Mouse (Mus musculus) embryonic stem cell, embryonic (primary cell): ENCODE measurements at regions not wholly inside any gene's neighbourhood (a gene's known extent, or its start where the extent isn't known, plus 50 kb on each side); places are given as distances from the start of the nearest gene placed in this dataset.

Source experiments
- CTCF ChIA-PET, 4 experiments: fragments of 300-600 bp in 2 of 4; fragments of 350-600 bp in 2 of 4; sonication (Branson Sonifier 250); formaldehyde crosslinking; loops; one replicate each; lab custom pipeline; 2022; ENCODE audit warnings: inconsistent platforms in 2 of 4; lab: Charles Lee
- POLR2A ChIA-PET, 4 experiments: fragments of 300-600 bp in 2 of 4; fragments of 350-600 bp in 2 of 4; sonication (Branson Sonifier 250); formaldehyde crosslinking; loops; one replicate each; lab custom pipeline; 2022; ENCODE audit warnings: antibody characterized with exemption in 4 of 4, inconsistent platforms in 1 of 4; lab: Charles Lee

- ChIA-PET CTCF (no interaction called here), POLR2A (interaction anchor here in 1 of 4 experiments (0.6 kb wide), 1 partner anchor 321 kb away, joined by 4 read pairs; no protein-coding TSS in a partner anchor)
Observed at GRCm38 (mm10) chr1:137079401-137080003, 119.3 kb upstream of the Nr5a2 start.

DNA sequence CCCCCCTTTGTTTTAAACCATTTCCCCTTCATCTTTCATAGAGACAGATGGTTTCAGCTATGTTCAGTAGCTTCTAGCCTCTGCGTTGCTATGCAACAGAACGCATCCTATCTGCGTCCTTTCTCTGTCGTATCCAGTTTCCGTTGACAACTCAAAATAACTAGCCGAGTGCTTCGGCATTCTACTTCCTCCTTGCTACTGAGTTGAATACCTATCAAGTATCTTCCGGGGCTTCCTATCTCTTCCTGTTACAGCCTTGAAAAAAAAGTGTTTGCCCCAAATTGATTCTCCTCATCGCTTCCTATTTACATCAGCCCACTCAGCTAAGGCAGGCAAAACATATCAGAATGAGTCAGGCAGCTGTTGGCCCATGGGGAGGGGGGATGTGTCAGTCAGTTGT, 114.5 kb upstream of the Nr5a2 start:
- CTCF ChIA-PET: interaction anchor here in 1 of 4 experiments (0.9 kb wide), 1 partner anchor 144 kb away, joined by 3 read pairs; no protein-coding TSS in a partner anchor
- POLR2A ChIA-PET: no interaction called here

DNA sequence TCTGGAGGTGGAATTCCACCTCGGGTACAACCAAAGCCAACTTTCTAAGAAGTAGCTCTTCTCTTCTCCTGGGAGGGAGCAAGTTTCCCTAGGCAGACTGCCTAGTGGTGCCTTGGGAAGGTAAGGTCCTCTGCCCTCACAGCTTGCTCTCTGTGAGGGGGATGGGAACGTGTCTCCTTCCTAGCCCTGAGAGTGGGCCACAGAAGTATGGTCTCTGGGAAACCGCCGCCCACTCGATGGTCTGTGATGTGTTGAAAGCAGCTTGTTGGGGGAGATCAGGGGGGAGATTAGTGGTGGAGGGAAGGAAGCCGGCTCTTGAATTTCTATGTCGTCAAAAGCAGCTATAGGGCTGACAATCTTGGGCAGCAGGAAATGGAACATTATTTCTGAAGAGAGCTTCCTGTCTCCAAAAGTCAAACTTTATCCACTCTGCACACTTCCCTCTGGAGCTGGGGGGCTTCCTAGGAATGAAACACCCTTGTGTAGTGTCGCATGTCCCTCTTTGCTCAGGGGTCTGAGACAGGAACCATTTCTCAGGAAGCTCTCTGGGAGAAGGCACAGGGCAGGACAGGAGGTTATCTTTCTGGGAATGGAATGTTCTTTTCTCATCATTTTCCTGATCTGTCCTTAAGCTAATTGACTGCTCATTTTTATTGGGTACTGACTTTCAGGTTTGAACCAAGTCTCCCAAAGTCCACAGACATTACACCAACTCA, 113.8 kb upstream of the Nr5a2 start:
- CTCF ChIA-PET: interaction anchor here in 1 of 4 experiments (0.9 kb wide), 1 partner anchor 144 kb away, joined by 3 read pairs; no protein-coding TSS in a partner anchor
- POLR2A ChIA-PET: interaction anchor here in 2 of 4 experiments (0.7 to 1.0 kb wide), 2 partner anchors 12 to 15 kb away, joined by 3 read pairs; no protein-coding TSS in a partner anchor

GRCm38 (mm10) chr1:137060914-137061313, 100.7 kb upstream of the Nr5a2 start:
- POLR2A ChIA-PET: interaction anchor here in 1 of 4 experiments (1.1 to 1.4 kb wide), 2 partner anchors 10 to 13 kb away, joined by 3 to 6 read pairs; no protein-coding TSS in a partner anchor
- CTCF ChIA-PET: interaction anchor here in 3 of 4 experiments (0.6 to 0.7 kb wide), 3 partner anchors 29 to 234 kb away, joined by 3 to 6 read pairs (median 5); no protein-coding TSS in a partner anchor

GRCm38 (mm10) chr1:137053134-137053533, 92.9 kb upstream of the Nr5a2 start:
- POLR2A ChIA-PET: interaction anchor here in 1 of 4 experiments (0.9 to 1.4 kb wide), 3 partner anchors 100 to 254 kb away, joined by 3 to 4 read pairs (median 3); no protein-coding TSS in a partner anchor
- CTCF ChIA-PET: no interaction called here

DNA sequence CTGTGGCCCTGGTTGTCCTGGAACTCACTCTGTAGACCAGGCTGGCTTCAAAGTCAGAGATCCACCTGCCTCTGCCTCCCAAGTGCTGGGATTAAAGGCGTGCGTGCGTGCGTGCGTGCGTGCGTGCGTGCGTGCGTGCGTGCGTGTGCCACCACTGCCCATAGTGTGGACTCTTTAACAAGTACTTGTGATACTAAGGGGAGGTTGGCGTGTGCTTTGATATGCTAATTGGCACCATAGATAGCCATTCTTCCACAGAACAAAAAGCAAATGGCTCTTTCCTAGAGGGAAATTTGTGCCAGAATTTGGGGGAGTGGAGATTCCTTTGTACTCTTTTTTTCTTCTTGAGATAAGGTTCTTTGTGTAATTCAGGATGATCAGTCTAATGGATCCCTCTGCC, 91.3 kb upstream of the Nr5a2 start:
- CTCF ChIA-PET: no interaction called here

GRCm38 (mm10) chr1:137044076-137044475, 83.8 kb upstream of the Nr5a2 start:
- POLR2A ChIA-PET: interaction anchor here in 1 of 4 experiments (1.4 kb wide), 1 partner anchor 40 kb away, joined by 4 read pairs; no protein-coding TSS in a partner anchor
- CTCF ChIA-PET: interaction anchor here in 1 of 4 experiments (0.5 kb wide), 1 partner anchor 361 kb away, joined by 3 read pairs; no protein-coding TSS in a partner anchor

More for the DNA sequence above, 91.3 kb upstream of the Nr5a2 start:
- POLR2A ChIA-PET: interaction anchor here in 1 of 4 experiments (0.6 to 1.5 kb wide), 2 partner anchors 10 to 280 kb away, joined by 3 to 6 read pairs; no protein-coding TSS in a partner anchor

- POLR2A ChIA-PET: interaction anchor here in 1 of 4 experiments (0.7 to 1.5 kb wide), 3 partner anchors 13 to 262 kb away, joined by 3 read pairs; no protein-coding TSS in a partner anchor
- CTCF ChIA-PET: interaction anchor here in 2 of 4 experiments (0.5 to 1.5 kb wide), 3 partner anchors 11 to 128 kb away, joined by 3 to 5 read pairs (median 3); no protein-coding TSS in a partner anchor
Observed at GRCm38 (mm10) chr1:137042414-137043010, 82.3 kb upstream of the Nr5a2 start.

- POLR2A ChIA-PET: no interaction called here
- CTCF ChIA-PET: no interaction called here
Observed at GRCm38 (mm10) chr1:137040898-137041297, 80.7 kb upstream of the Nr5a2 start.

DNA sequence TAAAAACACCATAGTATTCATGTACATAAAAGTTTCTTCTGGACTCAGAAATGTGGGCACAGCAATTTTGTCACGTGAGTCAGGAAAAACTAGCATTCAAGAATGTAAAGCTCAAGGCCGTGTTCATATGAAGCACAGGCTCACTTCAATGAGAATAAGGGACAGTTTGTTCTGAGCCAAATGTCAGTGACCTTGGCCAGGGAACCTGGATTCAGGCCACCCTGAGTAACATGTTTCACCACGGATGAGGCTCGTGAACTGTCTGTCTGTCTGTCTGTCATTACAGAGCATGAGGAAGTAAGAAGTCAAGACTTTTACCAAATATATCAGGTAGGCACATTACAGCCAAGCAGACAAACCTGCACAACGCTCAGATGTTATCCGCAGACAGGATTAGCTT, 74.3 kb upstream of the Nr5a2 start:
- ChIA-PET POLR2A (no interaction called here), CTCF (no interaction called here)

GRCm38 (mm10) chr1:137033679-137034078, 73.4 kb upstream of the Nr5a2 start:
- CTCF ChIA-PET: no interaction called here
- POLR2A ChIA-PET: no interaction called here

GRCm38 (mm10) chr1:137023706-137024105, 63.5 kb upstream of the Nr5a2 start:
- ChIA-PET POLR2A (interaction anchor here in 1 of 4 experiments (1.3 kb wide), 1 partner anchor 64 kb away, joined by 4 read pairs; no protein-coding TSS in a partner anchor), CTCF (interaction anchor here in 2 of 4 experiments (0.6 to 0.7 kb wide), 2 partner anchors 62 to 482 kb away, joined by 3 read pairs; no protein-coding TSS in a partner anchor)

DNA sequence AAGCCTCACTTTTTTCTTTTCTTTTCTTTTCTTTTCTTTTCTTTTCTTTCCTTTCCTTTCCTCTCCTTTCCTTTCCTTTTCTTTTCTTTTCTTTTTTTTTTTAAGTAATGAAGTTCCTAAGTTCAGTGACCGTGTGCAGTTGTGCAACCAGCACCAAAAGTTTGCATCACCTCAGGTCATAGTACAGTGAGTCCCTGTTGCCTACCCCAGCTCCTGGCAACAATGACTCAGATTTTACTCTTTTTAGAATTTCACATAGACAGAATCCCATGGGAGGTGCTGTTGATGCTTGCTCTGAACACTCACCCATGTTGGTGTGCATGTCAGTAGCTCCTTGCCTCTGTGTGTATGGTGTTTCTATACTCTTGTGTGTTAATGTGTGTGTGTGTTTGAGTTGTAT, 60.3 kb upstream of the Nr5a2 start:
- ChIA-PET CTCF (interaction anchor here in 1 of 4 experiments (1.9 kb wide), 1 partner anchor 16 kb away, joined by 6 read pairs; no protein-coding TSS in a partner anchor), POLR2A (no interaction called here)

DNA sequence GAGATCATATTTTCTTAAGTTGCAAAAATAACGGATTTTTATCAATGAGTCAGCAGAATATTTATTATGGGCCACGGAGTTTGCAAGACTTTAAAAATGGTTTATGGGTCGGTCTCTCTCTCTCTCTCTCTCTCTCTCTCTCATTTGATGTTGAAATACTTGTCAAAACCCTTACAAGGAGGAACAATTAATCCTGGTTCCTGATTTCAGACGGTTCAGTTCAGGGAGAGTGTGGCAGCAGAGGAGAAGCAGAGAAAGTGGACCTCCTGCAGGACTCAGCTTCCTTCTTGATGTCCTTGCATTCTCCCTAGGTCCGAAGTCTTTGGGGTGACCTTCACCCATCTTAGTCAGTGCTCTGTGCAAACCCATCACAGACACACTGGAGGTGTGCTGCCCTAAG, 57.4 kb upstream of the Nr5a2 start:
- POLR2A ChIA-PET: interaction anchor here in 2 of 4 experiments (0.5 to 1.0 kb wide), 3 partner anchors 10 to 203 kb away, joined by 3 to 5 read pairs (median 4); no protein-coding TSS in a partner anchor
- CTCF ChIA-PET: no interaction called here

DNA sequence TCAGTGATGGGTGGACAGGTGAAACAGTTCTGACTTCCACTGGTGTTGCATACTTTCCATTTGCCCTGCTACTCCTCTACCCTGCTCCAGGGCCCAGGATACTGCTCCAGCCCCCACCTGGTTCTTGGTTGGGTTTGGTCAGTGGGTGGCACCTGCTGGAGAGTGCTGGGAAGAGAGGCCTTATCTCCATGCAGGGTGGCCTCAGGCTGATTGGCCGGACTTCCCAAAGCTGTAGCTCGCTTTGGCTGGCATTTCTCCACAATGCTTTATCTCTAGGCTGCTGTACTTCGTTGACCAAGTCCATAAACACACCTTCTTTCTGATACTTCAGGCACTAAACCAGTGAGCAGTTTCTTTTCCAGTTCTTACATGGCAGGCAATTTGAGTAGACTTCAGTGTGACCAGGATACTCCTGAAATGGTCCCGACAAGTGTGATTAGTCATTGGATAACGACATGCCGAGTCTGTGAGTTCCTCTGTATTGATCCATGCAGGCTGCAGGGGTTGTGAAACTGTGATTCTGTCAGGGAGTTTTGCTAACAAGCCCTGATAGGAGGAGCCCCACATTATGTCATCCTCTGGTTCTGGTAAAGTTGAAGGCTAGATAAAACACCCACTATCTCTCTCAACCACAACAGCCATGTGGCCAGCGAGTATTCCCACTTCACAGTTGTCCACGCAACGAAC, 50.1 kb upstream of the Nr5a2 start:
- CTCF ChIA-PET: no interaction called here
- POLR2A ChIA-PET: no interaction called here
